Mouse (Mus musculus): Measurements from ENCODE around the gene As3mt. TPM values are rescaled to one million over a fixed set of nuclear protein-coding genes. Genes with fewer than 3 reads are reported as not detected.

Gene As3mt
- total and polyA plus RNA-seq, 3 experiments, result 30.7 to 52.1 (median 43.3) TPM

DNA sequence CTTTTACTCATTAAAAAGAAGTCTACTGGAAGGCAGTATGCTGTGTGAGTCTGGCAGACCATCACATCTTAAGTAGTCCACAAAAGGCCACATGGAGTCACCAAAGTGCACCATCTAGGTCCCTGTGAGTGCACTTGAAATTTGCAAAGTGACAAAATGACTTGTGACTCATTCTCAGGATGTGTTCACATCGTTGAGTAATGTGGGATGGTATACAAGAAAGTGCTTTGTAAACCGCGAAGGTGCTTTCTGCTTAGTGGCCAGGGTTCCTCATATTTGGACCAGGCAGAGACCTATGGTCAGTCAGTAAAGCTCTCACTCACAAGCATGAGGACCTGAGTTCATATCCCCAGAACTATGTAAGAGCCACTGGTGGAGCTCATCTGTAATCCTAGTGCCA lies 40.5 kb downstream of the As3mt start:
- Histone ChIP-seq H3K4me1 (ENCODE audit: control insufficient read depth in 1 of 2, insufficient read depth in 2 of 2) (no peaks in the 10 kb centered on the region), H3K4me3 (replicated peaks in 1 of 3; ENCODE audit: low read depth in 2 of 3, low read length in 2 of 3, poor library complexity in 1 of 3) (no peak overlapping the region), H3K4me2 (ENCODE audit: insufficient read depth, low read depth, poor library complexity, severe bottlenecking) (no peak overlapping the region), H3K9ac (ENCODE audit: insufficient read depth, low read depth) (no peak overlapping the region), H3K36me3 (replicated peaks in 1 of 2; ENCODE audit: control insufficient read depth in 1 of 2, insufficient read depth in 1 of 2, low read length in 1 of 2) (no peaks in the 10 kb centered on the region), H3K79me2 (replicated peaks; ENCODE audit: control insufficient read depth, extremely low read depth, insufficient read depth, poor library complexity, severe bottlenecking) (no peaks in the 10 kb centered on the region), H3K9me3 (replicated peaks; ENCODE audit: low read length) (no peaks in the 10 kb centered on the region), H3K27me3 (replicated peaks) (peaks cover 3% of the 10 kb centered on the region), H3K27ac (ENCODE audit: insufficient read depth, low read depth) (no peak overlapping the region)
- TF ChIP-seq JUND (conservative IDR thresholded peaks at IDR 0.05; ENCODE audit: low read depth, low read length), result no peak
- TF ChIP-seq MXI1 (IDR thresholded peaks at IDR 0.05; ENCODE audit: low read depth, low read length), result no peak
- TF ChIP-seq TCF12 (IDR thresholded peaks at IDR 0.05; ENCODE audit: low read depth, low read length), result no peak
- no peak for TF ChIP-seq UBTF (IDR thresholded peaks at IDR 0.05; ENCODE audit: low read depth, low read length)
- TF ChIP-seq KAT2A (IDR thresholded peaks at IDR 0.05; ENCODE audit: insufficient replicate concordance, low read length), result no peak
- no peak for TF ChIP-seq EP300 (IDR thresholded peaks at IDR 0.05; ENCODE audit: low read length)
- no peak for TF ChIP-seq CTCF (conservative IDR thresholded peaks at IDR 0.05 in 1 of 2, IDR thresholded peaks at IDR 0.05 in 1 of 2; ENCODE audit: low read depth in 2 of 2, low read length in 2 of 2)
- no peak for TF ChIP-seq HCFC1 (IDR thresholded peaks at IDR 0.05; ENCODE audit: low read depth, low read length)
- TF ChIP-seq USF2 (conservative IDR thresholded peaks at IDR 0.05; ENCODE audit: low read depth, low read length), result no peak
- dilution Hi-C loops (cut with MboI; ENCODE audit: extremely low pct_ligation_motif_present, extremely low pct_unique_long_range_greater_than_20kb, low sequenced_read_pairs) (no loop called here), in situ Hi-C loops (cut with MboI; ENCODE audit: low pct_ligation_motif_present, low pct_unique_long_range_greater_than_20kb, low sequenced_read_pairs) (no loop called here)
- no peak for DNase-seq (ENCODE audit: extremely low read depth)

GRCm38 (mm10) chr19:46752235-46752634 lies 45.0 kb downstream of the As3mt start:
- Histone ChIP-seq H3K4me3 (replicated peaks in 1 of 3; ENCODE audit: low read depth in 2 of 3, low read length in 2 of 3, poor library complexity in 1 of 3) (no peak overlapping the region), H3K4me2 (ENCODE audit: insufficient read depth, low read depth, poor library complexity, severe bottlenecking) (no peak overlapping the region), H3K79me2 (replicated peaks; ENCODE audit: control insufficient read depth, extremely low read depth, insufficient read depth, poor library complexity, severe bottlenecking) (no peaks in the 10 kb centered on the region), H3K27me3 (replicated peaks) (peaks cover 5% of the 10 kb centered on the region), H3K4me1 (ENCODE audit: control insufficient read depth in 1 of 2, insufficient read depth in 2 of 2) (0 out of 4 replicates have a peak, but pooled peaks cover 0 to 2% of the 10 kb centered on the region in 2 experiments), H3K9me3 (replicated peaks; ENCODE audit: low read length) (no peaks in the 10 kb centered on the region), H3K9ac (ENCODE audit: insufficient read depth, low read depth) (no peak overlapping the region), H3K27ac (ENCODE audit: insufficient read depth, low read depth) (no peak overlapping the region), H3K36me3 (replicated peaks in 1 of 2; ENCODE audit: control insufficient read depth in 1 of 2, insufficient read depth in 1 of 2, low read length in 1 of 2) (no peaks in the 10 kb centered on the region)
- no peak for TF ChIP-seq MXI1 (IDR thresholded peaks at IDR 0.05; ENCODE audit: low read depth, low read length)
- no peak for TF ChIP-seq MAZ (IDR thresholded peaks at IDR 0.05; ENCODE audit: low read depth, low read length)
- TF ChIP-seq EP300 (IDR thresholded peaks at IDR 0.05; ENCODE audit: low read length), result no peak
- TF ChIP-seq ZNF384 (IDR thresholded peaks at IDR 0.05; ENCODE audit: low read depth, low read length), result no peak
- TF ChIP-seq SIN3A (IDR thresholded peaks at IDR 0.05; ENCODE audit: low read length), result no peak
- no peak for TF ChIP-seq CTCF (conservative IDR thresholded peaks at IDR 0.05 in 1 of 2, IDR thresholded peaks at IDR 0.05 in 1 of 2; ENCODE audit: low read depth in 2 of 2, low read length in 2 of 2)
- no peak for TF ChIP-seq ZKSCAN1 (IDR thresholded peaks at IDR 0.05; ENCODE audit: borderline replicate concordance, low read depth, low read length)
- TF ChIP-seq CHD2 (IDR thresholded peaks at IDR 0.05; ENCODE audit: low read length), result no peak
- TF ChIP-seq MEF2A (IDR thresholded peaks at IDR 0.05; ENCODE audit: borderline replicate concordance, low read depth, low read length), result no peak
- no peak for TF ChIP-seq NELFE (IDR thresholded peaks at IDR 0.05; ENCODE audit: low read depth, low read length)
- no peak for TF ChIP-seq RAD21 (IDR thresholded peaks at IDR 0.05; ENCODE audit: low read depth, low read length)
- TF ChIP-seq UBTF (IDR thresholded peaks at IDR 0.05; ENCODE audit: low read depth, low read length), result no peak
- no peak for TF ChIP-seq HCFC1 (IDR thresholded peaks at IDR 0.05; ENCODE audit: low read depth, low read length)
- TF ChIP-seq NRF1 (IDR thresholded peaks at IDR 0.05; ENCODE audit: low read depth, low read length), result no peak
- TF ChIP-seq GABPA (IDR thresholded peaks at IDR 0.05; ENCODE audit: insufficient replicate concordance, low read depth, low read length), result no peak
- in situ Hi-C loops (cut with MboI; ENCODE audit: low pct_ligation_motif_present, low pct_unique_long_range_greater_than_20kb, low sequenced_read_pairs) (no loop called here), dilution Hi-C loops (cut with MboI; ENCODE audit: extremely low pct_ligation_motif_present, extremely low pct_unique_long_range_greater_than_20kb, low sequenced_read_pairs) (no loop called here)
- no peak for DNase-seq (ENCODE audit: extremely low read depth)
